Comparison of ENCODE assay signal across 24 mouse cellular contexts in the genomic region with DNA sequence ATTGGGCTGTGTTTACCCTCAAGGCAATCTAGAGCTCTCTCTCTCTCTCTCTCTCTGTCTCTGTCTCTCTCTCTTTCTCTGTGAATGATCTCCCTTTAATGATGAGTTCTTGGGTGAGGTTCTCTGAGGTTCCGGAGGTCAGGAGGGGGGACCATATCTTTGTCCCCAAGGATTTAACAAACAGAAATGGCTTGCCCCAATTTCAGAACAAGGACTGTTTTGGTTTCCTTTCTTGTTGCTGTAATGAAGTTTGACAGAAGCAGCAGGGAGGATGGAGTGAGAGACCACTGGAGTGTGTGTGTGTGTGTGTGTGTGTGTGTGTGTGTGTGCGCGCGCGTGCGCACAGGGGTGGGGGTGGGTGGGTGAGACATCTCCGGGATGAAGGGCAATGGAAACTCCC. TPM values are rescaled to one million over a fixed set of nuclear protein-coding genes. Genes with fewer than 3 reads are reported as not detected.
"Had no signal": no experiment of that assay in that cellular context is flagged by ENCODE, and none has a peak within 500 bp of the region (broad histone marks: within the 10 kb centered on the region; RNA-seq: fewer than 3 reads in every experiment).

No protein-coding gene starts in this region.

- ATAC-seq: liver, embryonic 12.5 days; liver, postnatal 0 days; lung, postnatal 0 days; midbrain, embryonic 13.5 days; midbrain, embryonic 15.5 days; midbrain, embryonic 16.5 days had no signal

- DNase-seq: left cerebral cortex, postnatal 4 days; liver; liver, embryonic 13.5 days; liver, postnatal 0 days; lung, adult 18-20 months; lung, adult 2 months; lung, embryonic 14.5 days; lung, postnatal 10 days; lung, postnatal 14 days; lung, postnatal 36 days; lung, postnatal 4 days; midbrain, embryonic 14.5 days had no signal

RNA-seq across cellular contexts. Expression of gene Chga, which starts 13.6 kb away (rescaled TPM):
- total RNA-seq: liver, adult 2 months; megakaryocyte progenitor cell, adult 5-6 weeks; megakaryocyte, adult 5-6 weeks; megakaryocyte-erythroid progenitor cell, adult 5-6 weeks; monocyte, adult 5-6 weeks had no signal
- polyA plus RNA-seq: liver, adult 2 months; macrophage; myocyte had no signal
